Mouse (Mus musculus): ENCODE results near the gene Sema4f.

- TF ChIP-seq CTCF (IDR thresholded peaks at IDR 0.05; ENCODE audit: low read depth) (no peak), EP300 (IDR thresholded peaks at IDR 0.05; ENCODE audit: low read depth) (no peak)
Measured at GRCm38 (mm10) chr6:82885441-82885840, 54.1 kb downstream of the Sema4f start.
